Mouse (Mus musculus): ENCODE measurements around the gene Proser2.
"Not testable (repeated sequence)": the region's sequence is repeated elsewhere in the genome, so short reads cannot be mapped to it uniquely, and the experiment has no call there.

The Proser2 gene

GRCm38 (mm10) chr2:6128881-6129280 lies 1.1 kb downstream of the Proser2 start:
- DNase-seq (ENCODE audit: low spot score in 2 of 2) = no peak

DNA sequence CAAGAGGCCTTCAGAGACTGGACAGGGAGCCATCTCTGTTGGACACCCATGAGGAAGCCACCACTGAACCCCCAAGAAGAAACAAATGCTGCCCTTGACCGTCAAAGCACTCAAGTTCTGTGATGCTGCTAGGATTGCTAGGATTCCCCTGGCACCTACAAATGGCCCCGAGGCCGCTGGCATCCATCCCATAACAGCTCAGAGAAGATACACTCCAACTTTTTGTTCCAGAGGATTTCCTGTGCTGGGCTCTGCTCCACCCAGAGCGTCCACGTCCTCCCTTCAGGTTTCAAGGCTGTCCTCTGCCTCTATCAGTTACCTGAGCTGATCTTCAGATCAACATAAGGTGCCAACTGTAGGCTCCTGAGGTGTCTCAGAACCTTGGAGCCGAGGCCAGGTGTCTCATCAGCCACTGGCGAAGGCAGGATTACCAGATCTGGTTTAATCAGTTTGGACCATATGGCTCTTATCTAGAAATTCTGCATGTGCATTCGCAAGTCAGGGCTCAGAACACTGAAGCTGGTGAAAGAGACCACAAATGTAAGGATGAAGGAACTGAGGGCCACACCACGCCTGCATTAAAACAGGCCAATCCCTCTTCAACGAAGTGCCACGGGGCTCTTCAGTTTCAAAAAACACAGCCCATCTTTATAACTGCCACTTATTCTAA lies 1.7 kb downstream of the Proser2 start:
- DNase-seq (ENCODE audit: low spot score in 2 of 2) = no peak

GRCm38 (mm10) chr2:6123046-6123445 lies 7.0 kb downstream of the Proser2 start:
- DNase-seq (ENCODE audit: low spot score in 2 of 2) = no peak

DNA sequence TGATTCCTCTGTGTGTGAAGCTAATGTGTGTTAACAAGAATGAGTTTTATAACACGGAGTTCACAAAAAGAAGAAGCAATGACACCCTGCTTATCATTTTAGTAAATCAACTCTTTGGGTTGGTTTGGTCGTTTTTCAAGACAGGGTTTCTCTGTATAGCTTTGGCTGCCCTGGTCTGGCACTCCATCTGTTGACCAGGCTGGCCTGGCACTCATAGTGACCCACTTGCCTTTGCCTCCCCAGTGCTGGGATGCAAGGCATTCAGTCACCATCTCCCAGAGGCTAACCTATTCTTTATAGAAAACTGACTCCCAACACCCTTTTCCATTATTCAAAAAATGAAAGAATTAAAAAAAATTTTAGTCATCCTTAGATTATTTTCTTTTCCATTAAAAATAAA lies 8.9 kb downstream of the Proser2 start:
- no peak for DNase-seq (ENCODE audit: low spot score in 2 of 2)

DNA sequence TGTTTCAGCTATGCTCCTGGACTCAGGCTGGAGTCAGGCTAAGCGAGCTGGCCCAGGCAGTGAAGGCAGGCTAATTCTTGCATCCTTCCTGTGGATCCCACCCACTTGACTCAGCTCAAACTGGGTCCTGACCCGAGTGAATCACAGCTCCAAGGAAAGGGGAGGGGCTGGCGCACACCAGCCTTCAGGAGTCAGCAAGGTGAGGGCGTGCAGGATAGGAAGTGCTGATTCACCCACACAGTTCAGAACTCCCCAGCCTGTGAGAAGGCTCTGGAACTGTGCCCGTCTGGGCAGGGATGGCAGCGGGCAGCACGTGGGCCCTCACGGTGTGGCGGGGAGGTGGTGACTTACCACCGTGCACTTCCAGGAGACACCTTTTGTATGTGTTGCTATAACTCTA lies 11.8 kb downstream of the Proser2 start:
- DNase-seq (ENCODE audit: low spot score in 2 of 2) = peak in 1 of 2 experiments; percentile 9

DNA sequence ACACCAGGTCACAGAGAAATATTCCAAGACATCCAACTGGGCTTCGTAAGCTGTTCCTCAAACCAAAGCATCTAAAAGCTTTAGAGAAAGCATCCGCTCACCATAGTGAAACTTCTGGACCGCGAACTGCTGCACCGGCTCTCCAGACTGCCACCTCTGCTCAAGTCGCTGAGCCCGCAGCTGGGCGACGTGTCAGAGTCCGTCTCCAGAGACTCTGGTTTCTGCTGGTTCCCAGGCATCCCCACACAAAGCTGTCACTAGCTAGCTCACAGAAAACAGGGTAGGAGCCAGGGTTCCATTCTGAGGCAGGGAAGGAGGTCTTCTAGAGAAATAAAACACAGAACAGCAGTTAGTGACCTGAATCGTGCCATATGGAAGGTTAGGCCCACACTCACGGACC lies 16.2 kb downstream of the Proser2 start:
- no peak for DNase-seq (ENCODE audit: low spot score in 2 of 2)

DNA sequence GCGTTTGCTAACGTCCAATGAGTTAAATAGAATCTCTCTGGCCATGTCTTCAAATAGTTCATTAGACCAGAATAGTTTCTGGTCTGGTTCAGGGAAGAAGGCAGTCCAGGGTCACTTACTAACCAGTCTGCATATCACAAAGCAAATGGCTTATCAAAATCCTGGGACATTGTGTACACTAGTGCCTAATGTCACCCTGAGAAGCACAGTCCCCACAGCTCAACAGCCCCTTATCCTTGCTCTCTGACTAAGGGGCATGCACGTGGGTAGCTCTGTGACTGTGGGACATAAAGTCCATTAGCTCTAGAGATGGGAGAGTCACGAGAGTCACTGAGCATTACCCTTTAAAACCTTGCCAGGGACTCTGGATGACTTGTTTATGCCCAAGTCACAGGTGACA lies 17.4 kb downstream of the Proser2 start:
- no peak for DNase-seq (ENCODE audit: low spot score in 2 of 2)

GRCm38 (mm10) chr2:6105437-6105836 lies 24.6 kb downstream of the Proser2 start:
- DNase-seq (ENCODE audit: low spot score in 2 of 2) = no peak

DNA sequence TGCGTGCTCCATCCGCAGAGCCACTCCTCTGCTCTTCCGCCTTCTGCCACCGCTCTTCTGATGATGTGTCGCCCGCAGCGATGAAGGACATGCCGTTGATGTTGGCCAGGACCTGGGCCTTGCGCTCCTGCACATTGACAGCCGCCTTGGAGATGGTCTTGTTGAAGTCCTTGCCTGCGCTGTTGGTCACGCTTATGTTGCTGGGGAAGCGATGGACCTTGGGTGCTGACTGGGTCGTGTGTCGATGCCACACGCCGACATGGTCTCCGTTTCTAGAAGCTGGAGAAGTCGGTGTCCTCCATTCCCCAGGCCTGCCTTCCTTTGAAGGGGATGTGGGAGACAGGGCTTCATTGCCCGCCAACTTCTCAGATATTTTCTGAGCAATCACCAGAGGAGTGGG lies 29.3 kb downstream of the Proser2 start:
- DNase-seq (ENCODE audit: low spot score in 2 of 2) = no peak

DNA sequence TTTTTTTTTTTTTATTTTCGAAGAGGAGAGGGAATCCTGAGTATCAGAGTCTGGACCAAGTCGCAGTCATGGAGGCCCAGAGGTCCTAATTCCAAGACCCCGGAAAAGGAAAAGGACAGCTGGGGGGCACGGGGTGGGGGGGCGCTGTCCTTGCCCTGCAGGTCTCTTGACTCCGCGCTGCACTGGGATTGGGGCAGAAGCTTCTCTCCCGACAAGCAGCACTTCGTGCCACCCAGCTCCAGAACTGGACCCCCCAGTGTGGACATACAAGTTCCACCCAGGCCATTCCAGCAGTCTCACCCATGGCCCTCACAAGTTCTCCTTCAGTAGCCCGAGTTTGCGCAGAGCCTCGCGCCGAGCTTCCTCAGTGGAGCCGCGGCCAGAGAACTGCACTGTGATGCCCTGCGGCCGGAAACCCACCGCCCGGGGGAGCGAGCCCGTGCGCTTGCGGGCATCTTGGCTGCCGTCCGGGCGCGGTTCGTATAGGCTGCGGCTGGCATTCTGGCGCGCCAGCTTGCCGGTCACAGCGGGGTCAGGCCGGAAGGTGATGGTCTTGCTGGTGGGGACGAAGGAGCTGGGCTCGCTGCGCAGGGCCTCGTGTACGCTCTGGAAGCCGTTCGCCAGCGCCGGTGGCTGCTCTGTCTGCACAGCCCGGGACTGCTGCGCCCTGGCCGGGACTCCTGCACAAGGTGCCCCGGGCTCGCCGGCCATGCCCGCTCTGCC lies 29.8 kb downstream of the Proser2 start:
- DNase-seq (ENCODE audit: low spot score in 2 of 2) = no peak

- no peak for DNase-seq (ENCODE audit: low spot score in 2 of 2)
Measured at GRCm38 (mm10) chr2:6099443-6099842, 30.6 kb downstream of the Proser2 start.

DNA sequence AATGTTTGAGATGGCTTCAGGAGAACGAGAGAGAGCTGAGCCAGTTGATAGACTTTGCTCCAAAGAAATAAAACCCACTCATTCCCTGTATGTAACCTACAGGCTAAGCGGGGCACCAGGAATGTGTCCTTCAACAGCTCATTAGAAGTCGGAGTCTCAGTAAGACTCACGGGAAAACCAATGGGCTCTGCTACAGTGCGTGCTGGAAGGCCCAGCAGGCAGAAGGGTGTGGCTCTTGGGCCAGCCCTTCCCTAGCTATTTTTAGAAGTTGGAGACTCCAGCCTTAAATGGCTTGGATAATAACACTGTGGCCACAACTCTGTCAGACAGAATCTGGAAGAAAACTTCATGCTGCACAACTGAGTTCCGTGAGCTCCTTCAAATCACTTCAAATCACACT lies 31.1 kb downstream of the Proser2 start:
- no peak for DNase-seq (ENCODE audit: low spot score in 2 of 2)

- no peak for DNase-seq (ENCODE audit: low spot score in 2 of 2)
Measured at GRCm38 (mm10) chr2:6097113-6097716, 32.8 kb downstream of the Proser2 start.

- DNase-seq (ENCODE audit: low spot score in 2 of 2) = not testable (repeated sequence)
Measured at GRCm38 (mm10) chr2:6089941-6090340, 40.1 kb downstream of the Proser2 start.

DNA sequence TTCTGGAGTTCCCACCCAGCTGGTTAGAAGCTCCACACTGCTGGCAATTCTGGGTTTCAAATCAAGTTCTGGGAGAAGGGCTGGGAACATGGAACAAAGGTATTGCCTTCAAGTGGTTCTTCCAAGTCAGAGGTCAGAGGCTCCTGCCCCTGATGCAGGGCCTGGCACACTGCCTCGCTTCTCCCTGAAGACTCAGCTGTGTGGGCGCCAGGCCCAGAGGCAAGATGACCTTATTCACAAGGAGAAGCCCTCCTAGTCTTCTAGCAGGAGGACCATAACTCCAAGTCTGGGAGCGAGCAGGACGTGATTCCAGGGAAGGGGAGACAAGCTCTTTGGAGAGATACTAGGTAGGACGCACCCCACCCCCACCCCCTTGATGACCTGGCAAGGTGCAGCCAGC lies 42.9 kb downstream of the Proser2 start:
- DNase-seq (ENCODE audit: low spot score in 2 of 2) = no peak

GRCm38 (mm10) chr2:6085622-6086530 lies 44.1 kb downstream of the Proser2 start:
- DNase-seq (ENCODE audit: low spot score in 2 of 2) = no peak

GRCm38 (mm10) chr2:6083696-6084095 lies 46.3 kb downstream of the Proser2 start:
- DNase-seq (ENCODE audit: low spot score in 2 of 2) = no peak

GRCm38 (mm10) chr2:6082615-6083014 lies 47.4 kb downstream of the Proser2 start:
- no peak for DNase-seq (ENCODE audit: low spot score in 2 of 2)

DNA sequence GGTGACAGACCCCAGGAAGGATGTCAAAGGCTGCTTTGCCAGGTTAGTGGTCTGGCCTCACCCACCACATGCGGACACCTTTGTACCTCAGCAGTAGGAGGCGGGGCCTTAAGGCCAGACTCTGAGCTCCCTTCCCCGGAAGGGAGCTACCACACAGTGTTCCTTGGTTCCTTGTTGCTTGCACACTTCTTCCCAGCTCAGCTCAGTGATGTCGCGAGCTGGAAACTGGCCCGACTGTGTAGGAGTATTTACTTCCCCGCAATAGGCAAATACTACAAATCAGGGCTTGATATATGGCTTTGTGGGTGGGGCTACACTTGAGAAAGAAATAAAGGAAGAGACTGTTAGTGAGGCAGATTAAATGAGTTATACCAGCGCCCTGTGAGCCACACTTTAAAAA lies 48.9 kb downstream of the Proser2 start:
- no peak for DNase-seq (ENCODE audit: low spot score in 2 of 2)

DNA sequence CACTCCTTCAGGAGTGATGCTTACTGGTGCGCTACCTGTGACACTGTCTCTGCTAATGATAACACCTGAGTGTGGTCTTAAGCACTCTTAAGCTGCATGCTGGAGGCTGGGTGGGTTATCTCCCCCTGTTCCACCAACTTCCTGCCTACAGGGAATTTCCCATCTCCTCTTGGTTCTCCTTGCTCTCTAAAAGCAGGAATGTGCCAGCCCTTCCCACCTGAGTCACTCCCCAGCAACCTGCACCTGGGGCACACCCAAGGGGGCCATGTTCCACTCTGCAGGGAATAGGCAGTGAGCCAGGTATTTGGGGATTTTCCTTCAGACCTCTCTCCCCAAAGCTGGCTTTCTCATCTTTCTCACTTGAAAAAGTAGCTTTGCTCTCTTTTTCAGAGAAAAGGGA lies 50.0 kb downstream of the Proser2 start:
- no peak for DNase-seq (ENCODE audit: low spot score in 2 of 2)

GRCm38 (mm10) chr2:6075530-6075896 lies 54.5 kb downstream of the Proser2 start:
- no peak for DNase-seq (ENCODE audit: low spot score in 2 of 2)

DNA sequence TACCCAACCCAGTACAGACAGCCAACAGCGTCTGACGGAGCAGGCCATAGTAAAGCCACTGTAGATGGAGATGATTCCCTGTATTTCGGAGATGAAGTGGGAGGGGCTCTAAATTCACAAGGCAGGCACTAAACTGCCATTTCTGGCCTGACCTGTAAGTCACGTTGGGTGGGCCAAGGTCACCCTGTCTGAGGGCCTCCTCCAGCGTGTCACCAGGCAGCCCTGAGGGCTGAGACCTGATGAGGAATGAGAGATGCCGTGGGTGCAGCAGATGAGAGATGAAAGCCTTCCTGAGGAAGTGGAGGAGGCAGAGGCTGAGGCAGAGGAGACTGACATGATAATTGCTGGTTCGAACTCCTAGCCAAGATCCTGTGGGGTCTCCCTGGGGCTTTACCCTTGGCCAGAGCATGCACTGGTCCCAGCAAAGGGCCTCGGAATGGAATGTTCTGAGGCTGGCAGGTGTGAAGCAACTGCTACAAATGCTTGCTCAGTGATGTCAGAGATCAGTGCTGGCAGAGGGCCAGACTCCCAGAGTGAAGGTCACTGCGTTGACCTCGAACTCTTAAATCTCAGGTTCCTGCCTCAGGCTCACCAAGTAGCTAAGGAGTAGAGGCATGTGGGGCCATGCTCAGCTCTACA lies 55.0 kb downstream of the Proser2 start:
- DNase-seq (ENCODE audit: low spot score in 2 of 2) = no peak
